Mouse (Mus musculus) midbrain, embryonic 15.5 days (tissue): ENCODE measurements around the gene Ube3b. TPM values are rescaled to one million over a fixed set of nuclear protein-coding genes. Genes with fewer than 3 reads are reported as not detected.

Source experiments
- ATAC-seq: fragments of 200-750 bp; cut with Nextera tagmentation; replicated peaks from 2 replicates; pipeline ENCODE4 v1.8.0; 2017; ENCODE audit warnings: moderate TSS enrichment
- H3K27ac ChIP-seq: fragments of 300-500 bp; sonication (generic); 2 replicates; pipeline ENCODE4 v1.5.1; 2015; ENCODE audit warnings: mild to moderate bottlenecking, inconsistent platforms
- H3K27me3 ChIP-seq: fragments of 300-500 bp; sonication (generic); replicated peaks from 2 replicates; pipeline ENCODE4 v1.6.1; 2015; ENCODE audit warnings: inconsistent platforms
- H3K36me3 ChIP-seq: fragments of 300-500 bp; sonication (generic); replicated peaks from 2 replicates; pipeline ENCODE4 v1.6.1; 2015; ENCODE audit warnings: inconsistent platforms
- H3K4me1 ChIP-seq: fragments of 300-500 bp; sonication (generic); 2 replicates; pipeline ENCODE4 v1.6.1; 2015; ENCODE audit warnings: inconsistent platforms
- H3K4me2 ChIP-seq: fragments of 300-500 bp; sonication (generic); 2 replicates; pipeline ENCODE4 v1.6.1; 2015; ENCODE audit warnings: inconsistent platforms, mild to moderate bottlenecking, moderate library complexity
- H3K4me3 ChIP-seq: fragments of 300-500 bp; sonication (generic); 2 replicates; pipeline ENCODE4 v1.5.1; 2015; ENCODE audit warnings: mild to moderate bottlenecking, inconsistent platforms
- H3K9ac ChIP-seq: fragments of 300-500 bp; sonication (generic); 2 replicates; pipeline ENCODE4 v1.6.1; 2015; ENCODE audit warnings: mild to moderate bottlenecking, inconsistent platforms
- H3K9me3 ChIP-seq: fragments of 300-500 bp; sonication (generic); 2 replicates; pipeline ENCODE4 v1.6.1; 2016; ENCODE audit warnings: inconsistent platforms
- WGBS: fragments of 180-500 bp; shearing (Covaris S2); methylation state at CpG from one replicate; pipeline ENCODE4 v1.1.7; 2015; ENCODE audit warnings: mixed read lengths; 5-methylcytosine and 5-hydroxymethylcytosine counted together
- polyA plus RNA-seq: library from polyadenylated mRNA; unstranded; fragments of >200 nt; fragmentation: Nextera tagmentation; extraction: Ambion mirVana; gene quantifications from 2 replicates; pipeline ENCODE4 v1.2.1, GENCODE M21; 2015

Gene Ube3b
- polyA plus RNA-seq = 41.3 and 41.4 TPM in 2 replicates

DNA sequence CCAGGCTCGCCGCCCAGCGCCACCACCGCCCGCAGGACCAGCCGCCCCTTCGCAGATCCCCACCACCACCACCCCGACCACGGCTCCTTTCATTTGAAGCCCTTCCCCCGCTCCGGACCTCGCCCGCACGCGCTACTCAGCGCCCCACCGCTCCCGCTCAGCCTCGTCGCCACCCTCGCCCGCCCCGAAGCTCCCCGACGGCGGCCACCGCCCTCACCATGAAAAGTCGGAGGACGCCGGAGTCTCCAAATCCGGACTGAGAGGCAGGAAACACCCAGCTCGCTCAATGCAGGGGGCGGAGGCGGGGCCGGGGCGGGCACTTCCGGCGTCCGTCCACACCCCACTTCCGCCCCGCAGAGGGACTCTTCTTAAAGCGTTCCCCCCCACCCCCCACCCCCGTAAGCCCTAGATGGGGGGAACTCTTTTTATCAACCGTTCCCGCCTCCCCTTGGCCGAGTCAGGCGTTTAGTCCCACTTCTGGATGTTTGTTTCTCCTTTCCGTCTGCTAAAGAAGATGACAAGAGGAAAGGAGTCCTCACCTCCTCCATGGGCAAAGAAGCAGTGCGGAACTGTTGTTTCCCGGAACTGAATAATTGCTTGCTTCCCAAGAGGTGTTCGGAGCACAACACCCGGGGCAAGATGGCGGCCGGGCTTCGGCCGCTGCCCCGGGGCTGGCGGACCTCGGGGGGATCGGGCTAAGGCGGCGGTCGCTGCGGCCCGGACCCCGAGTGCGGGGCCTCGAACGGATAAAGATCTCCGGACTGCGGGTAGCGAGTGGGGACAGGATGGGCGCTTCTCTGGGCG is at the start of gene Ube3b, which contains the start of gene Kctd10:
TSS of gene Ube3b (plus strand) at position 399 of the 804 bp plus-strand sequence.
TSS of gene Kctd10 (minus strand) at position 300 of the 804 bp plus-strand sequence.
- ATAC-seq = peak; percentile 95
- Histone ChIP-seq H3K27ac (peak within 1 kb of the TSS; percentile 94), H3K27me3 (no peaks in the 10 kb centered on the region), H3K4me3 (peak within 1 kb of the TSS; percentile 94), H3K4me1 (peaks cover 52% of the 10 kb centered on the region), H3K36me3 (peaks cover 2% of the 10 kb centered on the region; the same call in 1 of the 2 replicates), H3K9me3 (no peaks in the 10 kb centered on the region), H3K4me2 (peak within 1 kb of the TSS; percentile 90), H3K9ac (peak within 1 kb of the TSS; percentile 93)
- under 1% methylated on average over 74 of the region's 74 CpGs for WGBS

DNA sequence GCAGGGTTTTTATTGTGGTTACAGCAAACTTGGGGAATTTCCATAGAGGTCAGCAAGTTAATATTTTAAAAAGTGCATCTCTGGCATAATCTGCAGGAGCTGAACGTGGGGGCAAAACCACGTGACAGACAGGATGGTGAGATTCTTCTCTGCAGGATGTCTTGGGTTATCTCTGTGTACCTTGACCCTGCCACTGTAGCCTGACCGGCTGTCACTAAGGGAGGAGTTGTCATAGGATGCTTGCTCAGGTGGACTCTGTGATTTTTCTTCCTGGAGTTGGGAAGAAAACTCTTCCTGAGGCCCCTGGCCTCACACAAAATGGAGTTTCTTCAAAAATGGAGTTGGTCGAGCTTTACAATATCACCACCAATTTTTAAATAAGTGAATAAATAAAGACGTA is 37.4 kb upstream of the Ube3b start:
- no peak for ATAC-seq
- Histone ChIP-seq H3K4me2 (no peak overlapping the region), H3K4me3 (no peak overlapping the region), H3K9ac (no peak overlapping the region), H3K27ac (no peak overlapping the region), H3K9me3 (no peaks in the 10 kb centered on the region), H3K27me3 (no peaks in the 10 kb centered on the region), H3K4me1 (no peaks in the 10 kb centered on the region), H3K36me3 (no peaks in the 10 kb centered on the region)
- WGBS = 84% methylated on average over 5 of the region's 5 CpGs

DNA sequence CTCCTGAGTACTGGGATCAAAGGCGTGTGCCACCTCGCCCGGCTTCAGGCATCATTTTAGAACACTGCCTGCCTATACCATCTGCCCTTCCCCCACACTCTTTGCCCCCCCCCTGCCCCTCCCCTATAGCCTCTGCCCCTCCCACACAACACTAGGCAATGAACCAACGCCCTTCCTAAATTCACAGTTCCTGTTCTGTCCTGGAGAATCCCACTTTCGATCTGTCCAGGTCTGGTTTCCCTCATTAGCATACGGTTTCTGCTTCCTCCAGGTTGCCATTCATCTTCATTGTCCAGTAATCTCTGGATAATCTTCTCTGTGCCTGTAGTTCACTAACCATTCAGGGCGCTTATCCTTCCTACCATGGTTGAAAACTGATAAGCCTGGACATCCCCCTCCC is 36.8 kb upstream of the Ube3b start:
- WGBS = 84% methylated on average over 7 of the region's 7 CpGs

DNA sequence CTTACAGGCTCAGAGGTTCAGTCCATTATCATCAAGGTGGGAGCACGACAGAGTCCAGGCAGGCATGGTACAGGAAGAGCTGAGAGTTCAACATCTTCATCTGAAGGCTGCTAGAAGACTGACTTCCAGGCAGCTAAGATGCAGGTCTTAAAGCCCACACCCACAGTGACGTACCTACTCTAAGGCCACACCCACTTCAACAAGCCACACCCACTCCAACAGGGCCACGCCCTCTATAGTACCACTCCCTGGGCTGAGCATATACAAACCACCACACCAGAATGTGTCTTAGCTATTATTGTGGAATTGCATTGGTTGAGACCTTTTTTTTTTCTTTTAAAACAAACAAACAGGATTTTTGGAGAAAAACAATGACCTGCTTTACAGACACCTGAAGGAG is 34.9 kb upstream of the Ube3b start:
- Histone ChIP-seq H3K4me1 (no peaks in the 10 kb centered on the region), H3K27me3 (no peaks in the 10 kb centered on the region), H3K4me3 (no peak overlapping the region), H3K9me3 (no peaks in the 10 kb centered on the region), H3K9ac (no peak overlapping the region), H3K4me2 (no peak overlapping the region), H3K27ac (no peak overlapping the region), H3K36me3 (no peaks in the 10 kb centered on the region)
- no peak for ATAC-seq
- WGBS = 68% methylated on average over 3 of the region's 3 CpGs

More for the DNA sequence above, 36.8 kb upstream of the Ube3b start:
- no peak overlapping the region for H3K4me2 ChIP-seq
- H3K4me1 ChIP-seq = no peaks in the 10 kb centered on the region
- H3K27me3 ChIP-seq = no peaks in the 10 kb centered on the region
- H3K4me3 ChIP-seq = no peak overlapping the region
- H3K9ac ChIP-seq = no peak overlapping the region
- no peak for ATAC-seq
- no peaks in the 10 kb centered on the region for H3K9me3 ChIP-seq
- no peak overlapping the region for H3K27ac ChIP-seq
- no peaks in the 10 kb centered on the region for H3K36me3 ChIP-seq

DNA sequence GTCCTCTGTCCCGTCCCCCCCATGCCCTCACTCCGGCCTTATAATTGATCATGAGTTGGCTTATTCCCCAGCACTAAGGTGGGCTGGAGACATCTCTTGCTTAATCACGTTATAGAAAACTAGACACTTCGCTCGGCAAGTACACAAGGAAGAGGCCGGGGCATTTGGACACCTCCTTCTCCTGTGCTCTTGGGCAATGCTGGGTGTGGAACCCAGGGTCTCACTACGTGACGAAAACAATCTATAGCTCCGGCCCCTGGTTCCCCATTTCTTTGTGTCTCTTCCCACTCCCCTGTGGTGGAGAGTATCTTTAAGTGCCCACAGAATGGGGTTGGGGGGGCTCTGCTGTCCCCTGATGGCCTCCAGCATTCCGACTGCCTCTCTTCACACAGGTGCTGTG is 33.4 kb upstream of the Ube3b start:
- no peak for ATAC-seq
- H3K27ac ChIP-seq = no peak overlapping the region
- no peak overlapping the region for H3K9ac ChIP-seq
- H3K36me3 ChIP-seq = no peaks in the 10 kb centered on the region
- no peak overlapping the region for H3K4me3 ChIP-seq
- no peaks in the 10 kb centered on the region for H3K4me1 ChIP-seq
- WGBS = 80% methylated on average over 10 of the region's 10 CpGs
- H3K4me2 ChIP-seq = no peak overlapping the region
- no peaks in the 10 kb centered on the region for H3K9me3 ChIP-seq
- no peaks in the 10 kb centered on the region for H3K27me3 ChIP-seq

DNA sequence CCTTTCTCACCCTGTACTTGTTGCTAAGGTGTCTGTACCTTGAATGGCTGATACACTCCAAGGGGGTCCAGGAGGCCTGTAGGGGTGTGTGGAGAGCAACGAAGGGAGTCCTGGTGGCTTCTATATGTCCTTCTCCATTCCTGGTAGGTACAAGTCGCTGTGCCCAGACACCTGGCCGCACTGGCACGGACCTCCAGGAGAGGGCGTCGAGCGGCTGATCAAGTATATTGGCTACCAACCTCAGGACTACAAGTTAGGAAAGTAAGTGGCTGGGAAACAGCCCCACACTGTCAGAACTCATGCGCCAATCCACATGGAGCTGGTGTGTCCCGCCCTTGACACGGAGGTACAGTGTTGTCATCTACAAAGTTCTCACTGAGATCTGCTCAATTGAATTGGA is 28.9 kb upstream of the Ube3b start:
- Histone ChIP-seq H3K4me1 (no peaks in the 10 kb centered on the region), H3K27me3 (no peaks in the 10 kb centered on the region), H3K27ac (no peak overlapping the region), H3K4me2 (no peak overlapping the region), H3K9ac (no peak overlapping the region), H3K9me3 (no peaks in the 10 kb centered on the region), H3K4me3 (no peak overlapping the region), H3K36me3 (no peaks in the 10 kb centered on the region)
- ATAC-seq = no peak
- WGBS = 58% methylated on average over 10 of the region's 10 CpGs

DNA sequence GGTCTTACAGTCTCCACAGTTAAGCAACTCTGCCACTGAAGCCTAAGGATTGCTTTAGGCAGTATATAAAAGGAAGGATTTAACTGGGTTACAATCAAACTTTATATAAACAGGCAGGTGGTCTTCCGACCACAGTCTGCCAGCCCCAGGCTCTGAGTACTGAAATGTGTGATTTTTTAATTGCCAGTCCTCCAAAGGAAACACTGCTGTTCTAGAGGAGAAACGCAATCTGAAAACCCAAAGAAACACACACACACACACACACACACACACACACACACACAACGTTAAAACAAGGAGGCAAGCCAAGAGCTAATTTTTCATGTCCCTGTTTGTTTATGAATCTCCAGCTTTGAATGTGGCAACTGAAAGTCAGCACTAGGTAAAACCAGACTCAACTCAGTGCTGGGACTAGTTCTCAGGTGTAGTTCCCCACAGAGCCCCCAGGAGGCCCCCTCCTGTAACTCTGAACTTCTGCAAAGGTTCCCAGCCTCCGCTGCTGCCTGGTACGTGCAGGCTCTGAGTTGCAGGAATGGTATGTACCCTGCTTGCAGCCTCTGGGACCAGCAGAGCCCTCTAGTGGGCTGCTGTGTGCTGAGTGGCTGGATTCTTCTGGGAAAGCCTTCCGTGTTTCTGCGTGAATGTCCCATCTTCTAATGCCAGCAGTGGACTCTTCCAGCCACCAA is 24.0 kb upstream of the Ube3b start:
- no peaks in the 10 kb centered on the region for H3K36me3 ChIP-seq
- no peaks in the 10 kb centered on the region for H3K9me3 ChIP-seq
- no peak overlapping the region for H3K4me3 ChIP-seq
- no peak overlapping the region for H3K9ac ChIP-seq
- H3K27ac ChIP-seq = no peak overlapping the region
- H3K4me2 ChIP-seq = no peak overlapping the region
- peaks cover 15% of the 10 kb centered on the region for H3K4me1 ChIP-seq
- WGBS = 27% methylated on average over 7 of the region's 7 CpGs
- no peaks in the 10 kb centered on the region for H3K27me3 ChIP-seq
- ATAC-seq = peak; percentile 49; the same call in 1 of the 2 replicates

DNA sequence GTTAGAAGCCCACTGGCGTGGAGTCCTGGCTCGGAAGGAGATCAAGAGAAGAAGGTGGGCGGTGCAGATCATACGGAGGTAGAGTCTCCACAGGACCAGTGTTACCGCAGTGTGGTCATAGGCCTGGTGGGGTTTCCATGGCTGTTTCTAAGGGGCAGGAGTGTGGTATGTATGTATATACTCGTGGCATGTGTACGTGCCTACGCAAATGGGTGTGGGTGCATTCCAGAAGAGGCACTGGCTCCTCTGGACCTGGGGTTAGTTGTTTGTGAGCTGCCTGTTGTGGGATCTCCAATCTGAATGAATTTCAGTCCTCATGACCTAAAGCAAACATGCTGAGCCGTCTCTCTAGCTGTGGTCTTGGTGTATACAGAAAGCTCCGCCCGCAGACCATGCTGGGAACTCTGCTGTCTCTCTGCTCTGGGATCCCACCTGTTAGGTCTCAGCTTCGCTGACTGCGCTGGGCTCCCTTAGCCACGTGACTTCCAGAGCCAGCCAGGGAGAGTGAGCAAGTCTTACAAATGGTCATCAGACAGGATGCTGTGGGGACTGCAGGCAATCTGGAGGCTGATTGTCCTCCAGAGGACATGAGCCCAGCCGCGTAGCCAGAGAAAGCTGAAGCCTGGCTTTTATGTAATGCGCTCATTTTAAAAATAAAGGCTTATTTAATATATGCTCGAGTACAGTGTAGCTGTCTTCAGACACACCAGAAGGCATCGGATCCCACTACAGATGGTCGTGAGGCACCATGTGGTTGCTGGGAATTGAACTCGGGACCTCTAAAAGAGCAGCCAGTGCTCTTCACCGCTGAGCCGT is 23.3 kb upstream of the Ube3b start:
- Histone ChIP-seq H3K4me3 (no peak overlapping the region), H3K27me3 (no peaks in the 10 kb centered on the region), H3K4me1 (peaks cover 15% of the 10 kb centered on the region), H3K4me2 (no peak overlapping the region), H3K9ac (no peak overlapping the region), H3K27ac (no peak overlapping the region), H3K36me3 (0 out of 2 replicates have a peak, but pooled peaks cover 5% of the 10 kb centered on the region), H3K9me3 (no peaks in the 10 kb centered on the region)
- ATAC-seq = peak; percentile 35; the same call in 1 of the 2 replicates
- 51% methylated on average over 23 of the region's 23 CpGs for WGBS

DNA sequence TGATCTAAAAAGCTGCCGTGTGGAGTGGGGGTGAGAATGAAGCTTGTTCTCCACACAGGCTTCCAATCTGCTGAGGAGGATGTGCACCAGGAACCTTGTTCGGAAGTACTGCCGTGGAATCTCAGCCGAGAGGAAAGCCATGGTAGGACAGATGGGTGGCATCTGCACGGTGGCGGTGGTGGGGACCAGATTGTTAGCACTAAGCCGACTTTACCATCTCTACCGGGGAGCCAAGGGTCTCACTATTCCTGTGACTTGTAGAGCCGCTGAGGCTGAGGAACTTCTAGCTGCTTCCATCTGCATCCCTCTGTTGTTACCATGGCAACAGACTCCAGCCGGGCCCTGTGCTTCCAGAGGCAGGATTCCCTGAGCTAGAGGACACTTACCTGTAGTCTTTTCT is 21.6 kb upstream of the Ube3b start:
- H3K4me3 ChIP-seq = no peak overlapping the region
- H3K9ac ChIP-seq = no peak overlapping the region
- H3K4me2 ChIP-seq = no peak overlapping the region
- H3K9me3 ChIP-seq = no peaks in the 10 kb centered on the region
- WGBS = 52% methylated on average over 10 of the region's 10 CpGs
- 0 out of 2 replicates have a peak, but pooled peaks cover 18% of the 10 kb centered on the region for H3K36me3 ChIP-seq
- peak; percentile 46; the same call in 1 of the 2 replicates for ATAC-seq
- H3K27me3 ChIP-seq = no peaks in the 10 kb centered on the region
- 0 out of 2 replicates have a peak overlapping the region, but pooled peaks have one; percentile 30 for H3K27ac ChIP-seq
- H3K4me1 ChIP-seq = peaks cover 15% of the 10 kb centered on the region

DNA sequence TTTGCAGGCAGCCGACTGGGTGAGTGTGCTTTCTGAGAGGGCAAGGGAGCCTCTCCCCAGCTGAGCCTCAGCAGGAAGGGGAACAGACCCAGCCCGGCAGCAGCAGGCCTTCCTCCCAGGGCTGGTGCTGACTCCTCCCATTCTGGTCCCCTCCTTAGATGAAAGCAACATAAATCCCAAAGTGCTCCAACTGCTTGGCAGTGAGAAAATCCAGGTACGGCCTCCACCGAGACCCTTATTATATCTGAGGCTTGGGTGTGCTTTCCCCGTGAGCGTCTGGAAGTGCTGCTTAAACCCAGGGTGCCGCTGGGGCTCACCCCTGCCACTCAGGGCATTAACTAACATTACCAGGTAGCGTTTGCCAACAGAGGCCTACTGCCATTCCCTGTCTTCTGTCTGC is 20.8 kb upstream of the Ube3b start:
- no peaks in the 10 kb centered on the region for H3K9me3 ChIP-seq
- H3K4me1 ChIP-seq = peaks cover 15% of the 10 kb centered on the region
- 81% methylated on average over 8 of the region's 8 CpGs for WGBS
- no peak overlapping the region for H3K4me2 ChIP-seq
- ATAC-seq = no peak
- no peak overlapping the region for H3K9ac ChIP-seq
- no peak overlapping the region for H3K4me3 ChIP-seq
- H3K27ac ChIP-seq = peak overlapping the region; percentile 30; the same call in 1 of the 2 replicates
- H3K36me3 ChIP-seq = 0 out of 2 replicates have a peak, but pooled peaks cover 24% of the 10 kb centered on the region
- H3K27me3 ChIP-seq = no peaks in the 10 kb centered on the region

DNA sequence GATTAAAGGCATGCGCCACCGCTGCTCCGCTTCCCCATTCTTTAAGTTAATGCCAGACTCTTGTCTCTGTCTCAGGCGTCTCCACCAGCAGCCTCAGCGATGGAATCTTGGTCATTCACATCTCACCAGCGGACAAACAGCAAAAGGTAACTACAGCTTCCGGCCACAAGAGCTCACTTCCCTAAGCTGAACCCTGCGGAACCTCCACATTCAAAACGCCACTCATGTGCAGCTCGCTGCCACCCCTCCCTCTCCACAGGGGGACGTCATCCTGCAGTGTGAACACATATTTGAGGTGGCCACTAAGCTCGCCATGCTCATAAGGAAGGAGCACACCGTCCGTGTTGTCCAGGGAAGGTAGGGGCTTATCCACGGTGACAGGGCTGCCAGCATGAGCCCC is 19.4 kb upstream of the Ube3b start:
- Histone ChIP-seq H3K9me3 (no peaks in the 10 kb centered on the region), H3K27me3 (no peaks in the 10 kb centered on the region), H3K4me2 (no peak overlapping the region), H3K4me1 (peaks cover 15% of the 10 kb centered on the region), H3K4me3 (no peak overlapping the region), H3K36me3 (peaks cover 37% of the 10 kb centered on the region), H3K27ac (no peak overlapping the region), H3K9ac (no peak overlapping the region)
- WGBS = 77% methylated on average over 15 of the region's 15 CpGs
- ATAC-seq = no peak
